Mouse (Mus musculus): ENCODE measurements around the gene Tnr.

GRCm38 (mm10) chr1:159717016-159717415 is 193.4 kb downstream of the Tnr start:
- TF ChIP-seq CTCF (IDR thresholded peaks at IDR 0.05; ENCODE audit: control insufficient read depth, insufficient read depth, low read length), result no peak
- TF ChIP-seq POLR2A (IDR thresholded peaks at IDR 0.05; ENCODE audit: borderline replicate concordance, control insufficient read depth, low read depth, low read length), result no peak
